Mouse (Mus musculus): ENCODE measurements at regions not wholly inside any gene's neighbourhood (a gene's known extent, or its start where the extent isn't known, plus 50 kb on each side); places are given as distances from the start of the nearest gene placed in this dataset.
A peak's percentile ranks its signal among the peaks of the same experiment; 100 is the strongest.

GRCm38 (mm10) chr2:133138877-133139276, 193.2 kb upstream of the Fermt1 start:
- Histone ChIP-seq H3K4me1 (replicated peaks) (peaks cover 7% of the 10 kb centered on the region), H3K36me3 (no peaks in the 10 kb centered on the region), H3K9ac (no peak overlapping the region), H3K4me2 (no peak overlapping the region), H3K9me3 (replicated peaks) (no peaks in the 10 kb centered on the region), H3K4me3 (no peak overlapping the region), H3K27me3 (replicated peaks) (peaks cover 43% of the 10 kb centered on the region), H3K27ac (ENCODE audit: poor library complexity, severe bottlenecking) (no peak overlapping the region)
- WGBS, result 28% methylated on average over 4 of the region's 4 CpGs
- ATAC-seq (ENCODE audit: insufficient number of reproducible peaks, low FRiP score), result peak; percentile 59

DNA sequence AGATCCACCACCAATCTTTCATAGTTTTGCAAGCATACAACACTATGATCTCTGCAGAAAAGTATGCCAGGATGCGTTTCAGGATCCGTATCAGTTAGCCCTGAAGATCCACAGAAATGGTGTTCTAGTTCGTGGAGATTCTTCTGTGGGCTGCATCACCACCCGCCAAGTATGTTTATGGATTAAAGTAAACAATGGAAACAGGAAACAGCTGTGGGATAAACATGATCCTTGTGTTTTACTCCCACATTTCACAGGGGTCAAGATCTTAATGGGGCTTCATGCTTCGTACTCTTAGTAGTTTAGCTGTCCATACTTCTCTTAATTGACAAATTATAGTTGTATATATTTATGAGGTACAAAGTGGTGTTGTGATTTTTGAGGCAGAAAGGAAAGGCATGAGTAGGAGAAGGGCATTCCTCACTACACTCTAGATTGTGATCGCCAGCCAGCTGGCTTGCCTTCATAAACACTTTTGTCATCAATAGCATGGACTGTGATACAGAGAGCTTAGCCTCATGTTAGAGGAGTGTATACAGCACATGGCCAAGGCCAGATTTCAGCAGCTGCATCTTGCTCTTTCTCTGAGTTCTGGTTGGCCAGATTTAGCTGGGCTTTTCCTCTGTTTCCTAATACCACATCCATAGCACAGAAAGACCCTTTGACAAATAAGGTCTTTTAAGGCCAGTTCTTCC, 195.8 kb upstream of the Fermt1 start:
- ATAC-seq (ENCODE audit: insufficient number of reproducible peaks, low FRiP score), result no peak
- H3K27me3 ChIP-seq (replicated peaks), result peaks cover 44% of the 10 kb centered on the region
- WGBS, result 67% methylated on average over 6 of the region's 6 CpGs

DNA sequence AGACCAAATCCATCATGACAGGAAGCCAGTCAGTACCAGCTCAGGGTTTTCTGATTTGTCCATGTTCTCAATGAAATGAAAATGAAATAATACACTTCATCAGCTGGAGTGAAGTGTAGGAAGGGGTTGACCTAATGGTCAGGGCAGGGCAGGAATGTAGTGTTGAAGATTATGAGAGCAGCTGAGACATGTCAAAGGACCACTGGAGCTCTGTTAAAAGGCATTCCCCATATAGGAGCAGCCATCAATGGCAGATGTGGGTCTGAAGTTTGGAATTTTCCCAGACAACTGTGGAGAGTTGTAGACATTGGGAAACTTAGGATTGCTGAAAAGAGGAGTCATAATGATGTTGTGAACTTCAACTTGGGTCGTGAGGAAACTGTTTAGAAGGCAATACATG, 206.8 kb upstream of the Fermt1 start:
- no peak overlapping the region for H3K9ac ChIP-seq
- H3K4me3 ChIP-seq, result no peak overlapping the region
- H3K27me3 ChIP-seq (replicated peaks), result 0 out of 2 replicates have a peak, but pooled peaks cover 5% of the 10 kb centered on the region
- WGBS, result 37% methylated on average over 1 of the region's 1 CpGs
- no peak for ATAC-seq (ENCODE audit: insufficient number of reproducible peaks, low FRiP score)
- H3K36me3 ChIP-seq, result no peaks in the 10 kb centered on the region
- H3K9me3 ChIP-seq (replicated peaks), result no peaks in the 10 kb centered on the region
- no peak overlapping the region for H3K27ac ChIP-seq (ENCODE audit: poor library complexity, severe bottlenecking)
- 0 out of 2 replicates have a peak, but pooled peaks cover 3% of the 10 kb centered on the region for H3K4me1 ChIP-seq (replicated peaks)
- H3K4me2 ChIP-seq, result no peak overlapping the region

More for the DNA sequence above, 195.8 kb upstream of the Fermt1 start:
- Histone ChIP-seq H3K9ac (no peak overlapping the region), H3K4me2 (no peak overlapping the region), H3K9me3 (replicated peaks) (no peaks in the 10 kb centered on the region), H3K36me3 (no peaks in the 10 kb centered on the region), H3K4me3 (no peak overlapping the region), H3K4me1 (replicated peaks) (peaks cover 6% of the 10 kb centered on the region), H3K27ac (ENCODE audit: poor library complexity, severe bottlenecking) (no peak overlapping the region)

GRCm38 (mm10) chr2:133156537-133156936, 210.8 kb upstream of the Fermt1 start:
- ATAC-seq (ENCODE audit: insufficient number of reproducible peaks, low FRiP score), result no peak
- H3K4me1 ChIP-seq (replicated peaks), result peaks cover 4% of the 10 kb centered on the region; the same call in 1 of the 2 replicates
- H3K27ac ChIP-seq (ENCODE audit: poor library complexity, severe bottlenecking), result no peak overlapping the region
- H3K9ac ChIP-seq, result no peak overlapping the region
- no peaks in the 10 kb centered on the region for H3K27me3 ChIP-seq (replicated peaks)
- no peak overlapping the region for H3K4me2 ChIP-seq
- WGBS, result 33% methylated on average over 3 of the region's 3 CpGs
- no peak overlapping the region for H3K4me3 ChIP-seq
- no peaks in the 10 kb centered on the region for H3K36me3 ChIP-seq
- no peaks in the 10 kb centered on the region for H3K9me3 ChIP-seq (replicated peaks)

DNA sequence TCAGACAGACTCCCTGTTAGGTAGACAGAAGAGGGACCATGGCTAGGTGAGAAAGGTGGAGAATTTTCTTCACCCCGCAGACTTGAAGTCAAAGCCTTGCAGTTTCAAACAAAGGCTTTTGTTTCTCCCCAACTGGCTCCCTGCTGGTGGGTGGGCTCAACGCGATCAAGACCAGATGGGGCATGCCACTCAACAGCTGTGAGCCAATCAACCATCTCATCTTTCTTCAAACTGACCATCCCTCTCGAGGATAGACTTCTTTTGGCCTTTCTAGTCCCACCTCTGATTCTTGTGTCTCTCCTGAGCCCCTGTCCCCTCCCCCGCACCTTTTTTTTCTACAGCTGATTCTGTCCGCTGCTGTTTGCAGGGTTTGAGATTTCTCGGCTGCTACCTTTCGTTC, 212.5 kb upstream of the Fermt1 start:
- H3K27me3 ChIP-seq (replicated peaks), result no peaks in the 10 kb centered on the region
- H3K9me3 ChIP-seq (replicated peaks), result no peaks in the 10 kb centered on the region
- no peak overlapping the region for H3K4me3 ChIP-seq
- H3K4me2 ChIP-seq, result no peak overlapping the region
- H3K9ac ChIP-seq, result no peak overlapping the region
- no peak for ATAC-seq (ENCODE audit: insufficient number of reproducible peaks, low FRiP score)
- H3K36me3 ChIP-seq, result no peaks in the 10 kb centered on the region
- peaks cover 4% of the 10 kb centered on the region; the same call in 1 of the 2 replicates for H3K4me1 ChIP-seq (replicated peaks)
- no peak overlapping the region for H3K27ac ChIP-seq (ENCODE audit: poor library complexity, severe bottlenecking)
- 29% methylated on average over 8 of the region's 8 CpGs for WGBS

DNA sequence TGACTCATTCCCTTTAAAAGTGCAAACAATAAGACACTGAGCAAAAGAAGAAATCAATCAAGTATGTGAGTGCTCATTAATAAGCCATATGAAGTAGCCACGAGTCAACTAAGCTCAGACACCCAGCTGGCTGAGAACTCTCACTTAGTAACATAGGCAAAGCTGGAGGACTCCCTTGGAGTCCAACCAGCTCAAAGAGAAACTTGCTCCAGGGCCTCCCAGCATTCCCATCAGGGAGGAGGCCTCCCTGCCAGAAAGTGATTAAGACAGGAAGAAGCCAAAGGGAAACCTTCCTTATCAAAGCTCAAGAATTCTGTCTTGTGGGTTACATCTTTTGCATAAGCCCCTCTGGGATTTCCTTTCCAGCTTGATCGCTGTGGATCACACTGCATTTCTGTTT, 213.7 kb upstream of the Fermt1 start:
- H3K36me3 ChIP-seq, result no peaks in the 10 kb centered on the region
- no peak overlapping the region for H3K27ac ChIP-seq (ENCODE audit: poor library complexity, severe bottlenecking)
- H3K9ac ChIP-seq, result no peak overlapping the region
- H3K27me3 ChIP-seq (replicated peaks), result no peaks in the 10 kb centered on the region
- H3K4me3 ChIP-seq, result no peak overlapping the region
- H3K4me1 ChIP-seq (replicated peaks), result peaks cover 4% of the 10 kb centered on the region; the same call in 1 of the 2 replicates
- no peaks in the 10 kb centered on the region for H3K9me3 ChIP-seq (replicated peaks)
- 26% methylated on average over 2 of the region's 2 CpGs for WGBS
- no peak for ATAC-seq (ENCODE audit: insufficient number of reproducible peaks, low FRiP score)
- H3K4me2 ChIP-seq, result no peak overlapping the region

DNA sequence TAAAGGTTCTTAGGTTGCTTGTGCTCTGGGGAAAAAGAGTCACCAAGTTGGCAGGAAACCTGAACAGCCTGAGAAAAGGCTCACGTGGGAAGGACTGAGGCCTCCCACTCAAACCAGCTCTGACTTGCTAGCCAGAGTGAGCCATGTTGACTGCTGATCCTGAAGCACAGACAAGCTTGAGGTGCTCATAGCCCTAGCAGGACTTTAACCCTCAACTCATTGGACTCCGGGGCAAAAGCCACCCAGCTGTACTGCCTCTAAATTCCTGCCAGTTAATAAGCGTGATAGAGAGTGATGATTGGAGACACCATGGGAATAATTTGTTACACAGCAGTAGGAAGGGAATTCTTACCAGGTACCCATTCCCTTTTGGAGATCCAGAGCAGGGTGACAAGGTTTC, 230.7 kb upstream of the Fermt1 start:
- Histone ChIP-seq H3K36me3 (no peaks in the 10 kb centered on the region), H3K9ac (no peak overlapping the region), H3K27ac (ENCODE audit: poor library complexity, severe bottlenecking) (no peak overlapping the region), H3K4me3 (no peak overlapping the region), H3K4me2 (no peak overlapping the region), H3K4me1 (replicated peaks) (no peaks in the 10 kb centered on the region), H3K9me3 (replicated peaks) (no peaks in the 10 kb centered on the region), H3K27me3 (replicated peaks) (no peaks in the 10 kb centered on the region)
- ATAC-seq (ENCODE audit: insufficient number of reproducible peaks, low FRiP score), result no peak
- WGBS, result 76% methylated on average over 3 of the region's 3 CpGs

DNA sequence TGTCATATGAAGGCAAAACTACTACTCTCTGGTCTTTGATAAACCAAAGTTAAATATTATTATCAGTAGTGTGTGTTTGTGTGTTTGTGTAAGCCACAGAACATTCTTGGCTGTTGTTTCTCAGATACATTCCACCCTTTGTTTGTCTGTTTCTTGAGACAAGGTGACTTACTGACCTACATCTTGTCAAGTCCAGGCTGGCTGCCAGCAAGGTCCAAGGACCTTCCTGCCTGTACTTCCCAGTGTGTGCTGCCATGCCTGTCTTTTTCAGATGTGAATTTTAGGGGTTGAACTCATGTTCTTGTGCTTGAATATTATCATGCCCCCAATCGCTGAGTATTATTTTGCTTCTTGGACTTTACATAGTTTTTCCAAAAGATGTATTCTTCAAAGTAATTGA, 235.5 kb upstream of the Fermt1 start:
- WGBS, result 86% methylated on average over 1 of the region's 1 CpGs
- Histone ChIP-seq H3K27me3 (replicated peaks) (no peaks in the 10 kb centered on the region), H3K36me3 (no peaks in the 10 kb centered on the region), H3K9ac (no peak overlapping the region), H3K9me3 (replicated peaks) (no peaks in the 10 kb centered on the region), H3K4me3 (no peak overlapping the region), H3K4me1 (replicated peaks) (no peaks in the 10 kb centered on the region), H3K27ac (ENCODE audit: poor library complexity, severe bottlenecking) (no peak overlapping the region), H3K4me2 (no peak overlapping the region)
- ATAC-seq (ENCODE audit: insufficient number of reproducible peaks, low FRiP score), result no peak

GRCm38 (mm10) chr2:133182920-133183319, 237.2 kb upstream of the Fermt1 start:
- no peak for ATAC-seq (ENCODE audit: insufficient number of reproducible peaks, low FRiP score)
- no peak overlapping the region for H3K4me3 ChIP-seq
- H3K27ac ChIP-seq (ENCODE audit: poor library complexity, severe bottlenecking), result no peak overlapping the region
- no peaks in the 10 kb centered on the region for H3K36me3 ChIP-seq
- H3K4me2 ChIP-seq, result no peak overlapping the region
- no peaks in the 10 kb centered on the region for H3K4me1 ChIP-seq (replicated peaks)
- H3K27me3 ChIP-seq (replicated peaks), result no peaks in the 10 kb centered on the region
- 66% methylated on average over 4 of the region's 4 CpGs for WGBS
- H3K9ac ChIP-seq, result no peak overlapping the region
- H3K9me3 ChIP-seq (replicated peaks), result no peaks in the 10 kb centered on the region

DNA sequence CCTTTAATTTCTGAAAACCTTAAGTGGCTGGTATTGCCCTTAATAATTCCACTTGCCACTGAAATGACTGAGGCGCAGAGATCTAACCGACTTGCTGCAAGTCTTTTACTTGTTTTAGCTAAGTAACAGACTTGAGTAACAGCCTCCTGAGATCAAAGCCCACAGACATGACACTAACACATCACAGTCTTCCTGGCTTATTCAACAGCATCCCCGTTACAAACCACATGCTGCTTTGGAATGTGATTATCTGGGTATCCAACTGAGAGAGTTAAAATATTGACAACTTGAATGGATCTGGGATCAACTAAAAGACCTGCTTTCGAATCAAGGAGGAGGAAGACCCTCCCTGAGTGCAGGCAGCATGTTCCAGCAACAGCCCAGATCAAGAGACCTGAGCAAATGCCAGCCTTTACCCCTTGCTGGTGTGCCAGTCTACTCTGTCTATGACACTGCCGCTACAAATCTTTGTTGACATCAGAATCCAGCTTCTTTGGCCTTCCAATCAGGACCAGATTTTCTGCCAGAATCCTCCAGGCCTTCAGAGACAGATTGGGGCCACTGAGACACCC, 258.7 kb upstream of the Fermt1 start:
- no peak for ATAC-seq (ENCODE audit: insufficient number of reproducible peaks, low FRiP score)
- Histone ChIP-seq H3K27me3 (replicated peaks) (no peaks in the 10 kb centered on the region), H3K4me3 (no peak overlapping the region), H3K9me3 (replicated peaks) (no peaks in the 10 kb centered on the region), H3K36me3 (no peaks in the 10 kb centered on the region), H3K4me1 (replicated peaks) (0 out of 2 replicates have a peak, but pooled peaks cover 4% of the 10 kb centered on the region), H3K27ac (ENCODE audit: poor library complexity, severe bottlenecking) (no peak overlapping the region), H3K4me2 (no peak overlapping the region), H3K9ac (no peak overlapping the region)
- WGBS, result 31% methylated on average over 5 of the region's 5 CpGs

GRCm38 (mm10) chr2:133208498-133208897, 262.8 kb upstream of the Fermt1 start:
- Histone ChIP-seq H3K27ac (ENCODE audit: poor library complexity, severe bottlenecking) (no peak overlapping the region), H3K9ac (no peak overlapping the region), H3K9me3 (replicated peaks) (no peaks in the 10 kb centered on the region), H3K27me3 (replicated peaks) (no peaks in the 10 kb centered on the region), H3K4me3 (no peak overlapping the region), H3K4me1 (replicated peaks) (0 out of 2 replicates have a peak, but pooled peaks cover 4% of the 10 kb centered on the region), H3K36me3 (no peaks in the 10 kb centered on the region), H3K4me2 (no peak overlapping the region)
- ATAC-seq (ENCODE audit: insufficient number of reproducible peaks, low FRiP score), result no peak
- 39% methylated on average over 4 of the region's 4 CpGs for WGBS
